30 mouse cellular contexts compared by ENCODE assay signal in genomic region chr11:57981083-57981809, GRCm38 (mm10). TPM values are rescaled to one million over a fixed set of nuclear protein-coding genes. Genes with fewer than 3 reads are reported as not detected.
A peak's percentile ranks its signal among the peaks of the same experiment; 100 is the strongest.
DNase-seq lines count a peak whose midpoint lies in the region; ATAC-seq and TF ChIP-seq lines count a peak whose summit lies in the region.
"Had no signal": no experiment of that assay in that cellular context is flagged by ENCODE, and none has a peak within 500 bp of the region (broad histone marks: within the 10 kb centered on the region; RNA-seq: fewer than 3 reads in every experiment).

No protein-coding gene starts in this region.

- no peak for TF ChIP-seq CTCF in liver, adult 2 months (IDR thresholded peaks at IDR 0.05; ENCODE audit: low read depth, low read length)
- no peak for TF ChIP-seq CTCF in liver, postnatal 0 days (IDR thresholded peaks at IDR 0.05; ENCODE audit: low read depth)

- no peak for ATAC-seq in liver, postnatal 0 days
- ATAC-seq: activated CD4-positive, CD25-positive, alpha-beta regulatory T cell, adult 4 months; forebrain, embryonic 13.5 days; forebrain, embryonic 16.5 days; hindbrain, embryonic 16.5 days; intestine, embryonic 15.5 days; Patski had no signal

- no peaks in the 10 kb centered on the region for H3K9me3 ChIP-seq in liver, postnatal 0 days (ENCODE audit: low read length)
- H3K9me3 ChIP-seq: forebrain, embryonic 10.5 days; forebrain, embryonic 13.5 days; G1E; heart, embryonic 12.5 days; heart, embryonic 15.5 days; hindbrain, embryonic 10.5 days; hindbrain, embryonic 13.5 days; intestine, embryonic 15.5 days had no signal

- DNase-seq in adrenal gland, postnatal 10 days = peak; percentile 62
- no peak for DNase-seq in adrenal gland, postnatal 4 days (ENCODE audit: low spot score in 2 of 2)
- peak; percentile 81 for DNase-seq in liver, adult 2 months (ENCODE audit: extremely low read depth, low read depth, low spot score)
- DNase-seq in liver, postnatal 0 days = no peak
- DNase-seq in ES-CJ7 (ENCODE audit: low read depth, low spot score) (peak; percentile 58), adipocyte (ENCODE audit: low spot score) (peak; percentile 42)
- no peak for DNase-seq in left cerebral cortex, postnatal 10 days (ENCODE audit: extremely low spot score in 1 of 2, low spot score in 2 of 2)
- DNase-seq: adrenal gland, adult 8-10 months; B cell, adult 2 months; cerebellum, adult 18-20 months; cerebellum, adult 9-10 months; cerebellum, postnatal 14 days; gastrocnemius, postnatal 10 days; gastrocnemius, postnatal 36 days; heart, adult 2 months; heart, postnatal 10 days; heart, postnatal 36 days; kidney, adult 11 months had no signal

- TF ChIP-seq POLR2A in liver, adult 2 months (IDR thresholded peaks at IDR 0.05; ENCODE audit: extremely low read depth, insufficient read depth, low read length) = no peak

- peak overlapping the region; percentile 45 for H3K27ac ChIP-seq in liver, adult 2 months (replicated peaks; ENCODE audit: insufficient read depth, low read depth, low read length)
- no peak overlapping the region for H3K27ac ChIP-seq in liver, postnatal 0 days (ENCODE audit: low read depth)
- H3K27ac ChIP-seq: forebrain, embryonic 10.5 days; forebrain, embryonic 13.5 days; heart, adult 2 months; heart, embryonic 15.5 days; hindbrain, embryonic 10.5 days; hindbrain, embryonic 13.5 days; intestine, embryonic 15.5 days had no signal

- H3K4me2 ChIP-seq in liver, postnatal 0 days (ENCODE audit: low read depth, low read length) = no peak overlapping the region
- H3K4me2 ChIP-seq: forebrain, embryonic 13.5 days; heart, embryonic 12.5 days; heart, embryonic 15.5 days; hindbrain, embryonic 13.5 days; intestine, embryonic 15.5 days had no signal

- TF ChIP-seq EP300 in liver, postnatal 0 days (IDR thresholded peaks at IDR 0.05; ENCODE audit: low read depth) = no peak

- H3K27me3 ChIP-seq in liver, adult 2 months (ENCODE audit: control insufficient read depth, insufficient read depth, low read length) = no peaks in the 10 kb centered on the region
- H3K27me3 ChIP-seq in liver, postnatal 0 days (ENCODE audit: insufficient read depth, low read length) = no peaks in the 10 kb centered on the region
- H3K27me3 ChIP-seq: forebrain, embryonic 13.5 days; heart, embryonic 12.5 days; heart, embryonic 15.5 days; hindbrain, embryonic 13.5 days; intestine, embryonic 15.5 days; Patski had no signal

- no peaks in the 10 kb centered on the region for H3K36me3 ChIP-seq in liver, adult 2 months (ENCODE audit: control insufficient read depth, insufficient read depth, low read length)
- H3K36me3 ChIP-seq in liver, postnatal 0 days (replicated peaks; ENCODE audit: insufficient read depth, low read length) = no peaks in the 10 kb centered on the region
- H3K36me3 ChIP-seq: forebrain, embryonic 10.5 days; G1E; heart, embryonic 12.5 days; heart, embryonic 15.5 days; hindbrain, embryonic 10.5 days; hindbrain, embryonic 13.5 days; intestine, embryonic 15.5 days had no signal

- 26% methylated on average over 12 of the region's 12 CpGs for WGBS in liver, adult 2 months
- WGBS in liver, postnatal 0 days (ENCODE audit: insufficient replicate concordance) = 76% methylated on average over 12 of the region's 12 CpGs

- no peak overlapping the region for H3K4me3 ChIP-seq in liver, adult 2 months (ENCODE audit: insufficient read depth, low read depth, low read length)
- H3K4me3 ChIP-seq in liver, postnatal 0 days (ENCODE audit: low read depth, low read length) = no peak overlapping the region
- H3K4me3 ChIP-seq: forebrain, embryonic 10.5 days; forebrain, embryonic 13.5 days; heart, adult 2 months; heart, embryonic 12.5 days; heart, embryonic 15.5 days; hindbrain, embryonic 10.5 days; hindbrain, embryonic 13.5 days; intestine, embryonic 15.5 days had no signal

- no peaks in the 10 kb centered on the region for H3K79me2 ChIP-seq in liver, adult 2 months (ENCODE audit: control insufficient read depth, insufficient read depth, low read length)

- H3K9ac ChIP-seq in liver, adult 2 months (ENCODE audit: low read depth, low read length) = no peak overlapping the region
- no peak overlapping the region for H3K9ac ChIP-seq in liver, postnatal 0 days (replicated peaks)
- H3K9ac ChIP-seq: forebrain, embryonic 13.5 days; heart, embryonic 12.5 days; heart, embryonic 15.5 days; hindbrain, embryonic 13.5 days; intestine, embryonic 15.5 days had no signal

- H3K4me1 ChIP-seq in liver, adult 2 months (ENCODE audit: control insufficient read depth, insufficient read depth, low read length) = peaks cover 35% of the 10 kb centered on the region
- peaks cover 19% of the 10 kb centered on the region for H3K4me1 ChIP-seq in liver, postnatal 0 days (ENCODE audit: insufficient read depth)
- H3K4me1 ChIP-seq: forebrain, embryonic 13.5 days; hindbrain, embryonic 10.5 days; hindbrain, embryonic 13.5 days had no signal

- intact Hi-C loops in left cerebral cortex, postnatal 10 days (cut with DNase I) = no loop called here

RNA-seq across cellular contexts. Expression of gene Larp1, which starts 27.6 kb away (rescaled TPM):
- 10 to 100 TPM; 78.6 to 85.0 TPM for total RNA-seq in adrenal gland, postnatal 10 days (2021)
- total RNA-seq in adrenal gland, postnatal 4 days (2021) = 100 to 1,000 TPM; 103 to 106 TPM
- total RNA-seq in liver, adult 2 months (2014; rRNA removed) = 19.7 and 31.4 TPM in 2 replicates
- 34.7 and 39.8 TPM in 2 replicates for polyA plus RNA-seq in liver, adult 2 months (2012; rRNA removed)
- 10.8 and 11.0 TPM in 2 replicates for polyA plus RNA-seq in liver, postnatal 0 days (2015; fragmentation: Nextera tagmentation; extraction: Ambion mirVana)
- 10 to 100 TPM; 86.2 to 89.1 TPM for total RNA-seq in left cerebral cortex, postnatal 10 days (2021)

Comparison
In these comparisons a context has a peak if more than half of its experiments do, and no peak if none do; other contexts are left out.
1. DNase-seq: peak in adrenal gland, postnatal 10 days (single experiment), liver, adult 2 months (single experiment), ES-CJ7 (single experiment) and adipocyte (single experiment); none in adrenal gland, postnatal 4 days (0 of 2), liver, postnatal 0 days (single experiment) and left cerebral cortex, postnatal 10 days (0 of 2).